Mouse (Mus musculus) embryonic facial prominence, embryonic 14.5 days (tissue): Measurements from ENCODE around the gene Slf1. TPM values are rescaled to one million over a fixed set of nuclear protein-coding genes. Genes with fewer than 3 reads are reported as not detected.
A peak's percentile ranks its signal among the peaks of the same experiment; 100 is the strongest.

Experiments used
- ATAC-seq: fragments of 200-750 bp; cut with Nextera tagmentation; 2 replicates; pipeline ENCODE4 v1.8.0; 2017; ENCODE audit warnings: low read depth, moderate number of reproducible peaks, moderate TSS enrichment
- DNase-seq: peaks from one replicate; pipeline ENCODE4 v3.0.0-alpha.2; 2015; ENCODE audit warnings: low spot score
- H3K27ac ChIP-seq: fragments of 300-500 bp; sonication (generic); replicated peaks from 2 replicates; pipeline ENCODE4 v1.5.1; 2014; ENCODE audit warnings: low read depth, mild to moderate bottlenecking, low read length, moderate library complexity
- H3K27me3 ChIP-seq: fragments of 300-500 bp; sonication (generic); replicated peaks from 2 replicates; pipeline ENCODE4 v1.6.1; 2014; ENCODE audit warnings: low read length; ENCODE audit not compliant: control insufficient read depth, insufficient read depth
- H3K36me3 ChIP-seq: fragments of 300-500 bp; sonication (generic); 2 replicates; pipeline ENCODE4 v1.6.1; 2014; ENCODE audit warnings: low read length, mixed read lengths; ENCODE audit not compliant: control insufficient read depth, insufficient read depth
- H3K4me1 ChIP-seq: fragments of 300-500 bp; sonication (generic); 2 replicates; pipeline ENCODE4 v1.6.1; 2014; ENCODE audit warnings: antibody characterized with exemption, low read length; ENCODE audit not compliant: control insufficient read depth, insufficient read depth
- H3K4me2 ChIP-seq: fragments of 300-500 bp; sonication (generic); 2 replicates; pipeline ENCODE4 v1.6.1; 2014; ENCODE audit warnings: low read depth, mild to moderate bottlenecking, low read length, moderate library complexity, mixed read lengths
- H3K4me3 ChIP-seq: fragments of 300-500 bp; sonication (generic); 2 replicates; pipeline ENCODE4 v1.5.1; 2014; ENCODE audit warnings: low read depth, mild to moderate bottlenecking, low read length
- H3K9ac ChIP-seq: fragments of 300-500 bp; sonication (generic); 2 replicates; pipeline ENCODE4 v1.6.1; 2014; ENCODE audit warnings: low read depth, mild to moderate bottlenecking, low read length, moderate library complexity, mixed read lengths
- H3K9me3 ChIP-seq: fragments of 300-500 bp; sonication (generic); 2 replicates; pipeline ENCODE4 v1.6.1; 2016; ENCODE audit warnings: low read length; ENCODE audit not compliant: control insufficient read depth
- WGBS: fragments of 180-500 bp; shearing (Covaris S2); extraction: QIAGEN DNeasy Blood & Tissue Kit; methylation state at CpG from one replicate; pipeline ENCODE4 v1.1.7; 2014; 5-methylcytosine and 5-hydroxymethylcytosine counted together
- polyA plus RNA-seq: library from polyadenylated mRNA; unstranded; fragments of >200 nt; fragmentation: Nextera tagmentation; extraction: Ambion mirVana; gene quantifications from 2 replicates; pipeline ENCODE4 v1.2.1, GENCODE M21; 2014

Gene Slf1
- polyA plus RNA-seq, result 33.6 and 37.6 TPM in 2 replicates

GRCm38 (mm10) chr13:77134931-77135620, at the start of gene Slf1, which contains the start of gene 2210408I21Rik:
Gene Slf1, minus strand, starts transcription at chr13:77135473.
Gene 2210408I21Rik, plus strand, starts transcription at chr13:77135540.
- Histone ChIP-seq H3K27ac (peak within 1 kb of the TSS; percentile 94), H3K36me3 (no peaks in the 10 kb centered on the region), H3K9me3 (no peaks in the 10 kb centered on the region), H3K4me3 (peak within 1 kb of the TSS; percentile 96), H3K4me1 (no peaks in the 10 kb centered on the region; the same call in 1 of the 2 replicates), H3K9ac (peak within 1 kb of the TSS; percentile 92), H3K27me3 (no peaks in the 10 kb centered on the region), H3K4me2 (peak within 1 kb of the TSS; percentile 75)
- peak; percentile 97 for ATAC-seq
- DNase-seq, result peak; percentile 96
- 0% methylated on average over 44 of the region's 65 CpGs for WGBS

- Histone ChIP-seq H3K36me3 (0 out of 2 replicates have a peak, but pooled peaks cover 3% of the 10 kb centered on the region), H3K4me3 (no peak overlapping the region), H3K27ac (no peak overlapping the region), H3K4me2 (no peak overlapping the region), H3K9ac (no peak overlapping the region), H3K9me3 (no peaks in the 10 kb centered on the region), H3K4me1 (no peaks in the 10 kb centered on the region), H3K27me3 (no peaks in the 10 kb centered on the region)
- DNase-seq (no peak), ATAC-seq (no peak)
These were observed 42.7 kb upstream of the Slf1 start for GRCm38 (mm10) chr13:77177931-77178330.

- DNase-seq (no peak), ATAC-seq (no peak)
- Histone ChIP-seq H3K4me3 (no peak overlapping the region), H3K9ac (no peak overlapping the region), H3K27me3 (no peaks in the 10 kb centered on the region), H3K36me3 (no peaks in the 10 kb centered on the region), H3K27ac (no peak overlapping the region), H3K4me1 (no peaks in the 10 kb centered on the region), H3K9me3 (no peaks in the 10 kb centered on the region), H3K4me2 (no peak overlapping the region)
- WGBS, result 88% methylated on average over 2 of the region's 2 CpGs
These were observed 5.6 kb upstream of the Slf1 start for GRCm38 (mm10) chr13:77140890-77141289.

GRCm38 (mm10) chr13:77135621-77135981, 328 bp upstream of the Slf1 start:
- Histone ChIP-seq H3K36me3 (no peaks in the 10 kb centered on the region), H3K4me2 (peak overlapping the region; percentile 75), H3K4me3 (peak overlapping the region; percentile 96), H3K27me3 (no peaks in the 10 kb centered on the region), H3K27ac (peak overlapping the region; percentile 94), H3K4me1 (no peaks in the 10 kb centered on the region; the same call in 1 of the 2 replicates), H3K9ac (peak overlapping the region; percentile 92), H3K9me3 (no peaks in the 10 kb centered on the region)
- DNase-seq, result no peak
- ATAC-seq, result peak; percentile 62
- under 1% methylated on average over 11 of the region's 11 CpGs for WGBS

- Histone ChIP-seq H3K9me3 (no peaks in the 10 kb centered on the region), H3K4me3 (no peak overlapping the region), H3K36me3 (no peaks in the 10 kb centered on the region), H3K4me2 (no peak overlapping the region), H3K27me3 (no peaks in the 10 kb centered on the region), H3K9ac (no peak overlapping the region), H3K4me1 (no peaks in the 10 kb centered on the region; the same call in 1 of the 2 replicates), H3K27ac (no peak overlapping the region)
- no peak for ATAC-seq
- WGBS, result 73% methylated on average over 2 of the region's 2 CpGs
- no peak for DNase-seq
These were observed 4.1 kb downstream of the Slf1 start for GRCm38 (mm10) chr13:77131132-77131531.

GRCm38 (mm10) chr13:77128240-77128639, 7.0 kb downstream of the Slf1 start:
- Histone ChIP-seq H3K27me3 (no peaks in the 10 kb centered on the region), H3K4me2 (no peak overlapping the region), H3K9me3 (no peaks in the 10 kb centered on the region), H3K36me3 (peaks cover 12% of the 10 kb centered on the region), H3K4me3 (no peak overlapping the region), H3K9ac (no peak overlapping the region), H3K4me1 (no peaks in the 10 kb centered on the region), H3K27ac (no peak overlapping the region)
- ATAC-seq (no peak), DNase-seq (no peak)
- WGBS, result 71% methylated on average over 2 of the region's 2 CpGs

GRCm38 (mm10) chr13:77125159-77125558, 10.1 kb downstream of the Slf1 start:
- H3K36me3 ChIP-seq, result peaks cover 12% of the 10 kb centered on the region
- no peak overlapping the region for H3K27ac ChIP-seq
- no peaks in the 10 kb centered on the region for H3K4me1 ChIP-seq
- H3K4me3 ChIP-seq, result no peak overlapping the region
- 97% methylated on average over 3 of the region's 3 CpGs for WGBS
- H3K9me3 ChIP-seq, result no peaks in the 10 kb centered on the region
- H3K9ac ChIP-seq, result no peak overlapping the region
- no peak overlapping the region for H3K4me2 ChIP-seq
- no peak for ATAC-seq
- no peaks in the 10 kb centered on the region for H3K27me3 ChIP-seq
- no peak for DNase-seq

GRCm38 (mm10) chr13:77118695-77119094, 16.6 kb downstream of the Slf1 start:
- no peaks in the 10 kb centered on the region for H3K9me3 ChIP-seq
- no peak overlapping the region for H3K4me3 ChIP-seq
- H3K4me2 ChIP-seq, result no peak overlapping the region
- H3K27me3 ChIP-seq, result no peaks in the 10 kb centered on the region
- no peaks in the 10 kb centered on the region for H3K4me1 ChIP-seq
- 90% methylated on average over 4 of the region's 4 CpGs for WGBS
- H3K27ac ChIP-seq, result no peak overlapping the region
- ATAC-seq (no peak), DNase-seq (no peak)
- no peak overlapping the region for H3K9ac ChIP-seq
- no peaks in the 10 kb centered on the region for H3K36me3 ChIP-seq

GRCm38 (mm10) chr13:77107734-77108133, 27.5 kb downstream of the Slf1 start:
- Histone ChIP-seq H3K4me2 (no peak overlapping the region), H3K9me3 (no peaks in the 10 kb centered on the region), H3K4me3 (no peak overlapping the region), H3K4me1 (no peaks in the 10 kb centered on the region), H3K27me3 (no peaks in the 10 kb centered on the region), H3K36me3 (0 out of 2 replicates have a peak, but pooled peaks cover 1% of the 10 kb centered on the region), H3K9ac (no peak overlapping the region), H3K27ac (no peak overlapping the region)
- ATAC-seq (no peak), DNase-seq (no peak)
